Mouse (Mus musculus): ENCODE data around the gene Capn13.
"Not testable (repeated sequence)": the region's sequence is repeated elsewhere in the genome, so short reads cannot be mapped to it uniquely, and the experiment has no call there.

Capn13 gene

DNA sequence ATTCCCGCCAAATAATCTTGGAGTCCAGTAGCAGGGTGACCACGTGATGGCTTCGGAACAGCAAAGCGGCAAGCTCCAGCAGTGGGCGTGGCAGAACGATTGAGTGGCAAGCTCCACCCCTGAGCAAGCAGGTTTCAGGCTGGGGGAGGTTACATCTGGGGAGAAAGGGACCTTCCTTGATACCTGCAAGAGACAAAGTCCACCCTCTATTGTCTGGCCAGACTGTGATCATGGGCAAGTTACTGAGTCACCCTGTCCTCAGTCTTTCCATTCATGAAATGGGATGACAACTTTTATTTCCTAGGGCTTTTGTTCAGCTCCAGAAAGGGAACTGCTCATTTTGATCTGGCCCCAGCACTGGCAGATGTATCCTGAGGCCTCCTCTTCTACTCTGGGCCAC is 118.0 kb downstream of the Capn13 start:
- in situ Hi-C loops (cut with MboI; ENCODE audit: low sequenced_read_pairs), result not testable (repeated sequence)

DNA sequence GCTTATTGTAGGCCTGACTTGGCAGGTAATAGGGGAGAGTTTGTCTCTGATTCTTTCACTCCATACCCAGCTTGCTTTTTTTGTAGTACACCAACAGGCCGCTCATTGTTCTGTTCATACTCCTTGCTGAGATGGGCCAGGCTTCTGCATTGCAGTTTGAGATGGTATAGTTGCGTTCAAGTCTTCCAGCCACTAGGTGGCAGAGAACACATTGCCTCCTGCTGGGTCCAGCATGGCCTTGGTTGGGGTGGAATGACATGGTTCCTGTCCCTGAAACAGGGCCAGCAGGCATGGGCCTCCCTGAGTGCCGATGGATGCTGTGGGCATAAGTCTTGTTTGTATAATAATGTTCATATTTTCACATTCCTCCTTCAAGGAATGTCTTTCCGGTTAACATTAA is 122.9 kb downstream of the Capn13 start:
- in situ Hi-C loops (cut with MboI; ENCODE audit: low sequenced_read_pairs), result no loop called here

DNA sequence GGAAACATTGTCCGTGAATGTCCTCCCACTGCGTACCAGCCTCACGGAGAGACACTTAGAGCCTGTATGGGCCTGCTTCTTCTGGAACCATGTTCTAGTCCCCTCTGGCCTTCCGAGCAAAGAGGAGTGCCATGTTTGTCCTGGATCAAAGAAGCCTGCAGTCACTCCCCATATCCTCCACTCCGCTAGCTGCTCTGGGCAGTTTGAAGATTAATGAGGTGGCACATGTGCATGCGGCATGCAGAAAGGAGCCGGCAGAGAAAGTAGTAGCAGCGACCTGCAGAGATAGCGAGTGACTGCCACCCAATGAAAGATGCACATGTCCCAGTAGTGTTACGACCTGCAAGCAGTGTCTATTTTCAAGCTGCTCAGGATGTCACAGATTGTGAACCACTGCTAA is 125.6 kb downstream of the Capn13 start:
- in situ Hi-C loops (cut with MboI; ENCODE audit: low sequenced_read_pairs), result no loop called here

DNA sequence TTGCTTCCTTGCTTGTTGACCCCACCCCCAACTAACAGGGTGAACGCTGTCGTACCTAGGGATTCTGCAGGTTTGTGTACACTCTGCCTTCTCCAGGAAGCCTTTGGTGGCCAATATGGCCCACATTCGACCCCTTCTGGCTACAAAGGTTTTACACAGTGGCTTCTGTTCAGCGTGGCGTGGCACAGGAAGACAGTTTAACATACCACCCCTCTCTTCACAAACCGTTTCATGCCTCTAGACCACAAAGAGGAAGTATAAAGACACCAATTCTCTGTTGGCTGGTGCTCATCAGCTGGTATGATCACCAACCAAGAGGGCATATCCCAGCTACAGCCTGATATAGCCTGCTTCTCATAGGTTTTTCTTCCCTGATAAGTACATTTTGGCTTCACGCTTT is 126.9 kb downstream of the Capn13 start:
- in situ Hi-C loops (cut with MboI; ENCODE audit: low sequenced_read_pairs), result no loop called here

DNA sequence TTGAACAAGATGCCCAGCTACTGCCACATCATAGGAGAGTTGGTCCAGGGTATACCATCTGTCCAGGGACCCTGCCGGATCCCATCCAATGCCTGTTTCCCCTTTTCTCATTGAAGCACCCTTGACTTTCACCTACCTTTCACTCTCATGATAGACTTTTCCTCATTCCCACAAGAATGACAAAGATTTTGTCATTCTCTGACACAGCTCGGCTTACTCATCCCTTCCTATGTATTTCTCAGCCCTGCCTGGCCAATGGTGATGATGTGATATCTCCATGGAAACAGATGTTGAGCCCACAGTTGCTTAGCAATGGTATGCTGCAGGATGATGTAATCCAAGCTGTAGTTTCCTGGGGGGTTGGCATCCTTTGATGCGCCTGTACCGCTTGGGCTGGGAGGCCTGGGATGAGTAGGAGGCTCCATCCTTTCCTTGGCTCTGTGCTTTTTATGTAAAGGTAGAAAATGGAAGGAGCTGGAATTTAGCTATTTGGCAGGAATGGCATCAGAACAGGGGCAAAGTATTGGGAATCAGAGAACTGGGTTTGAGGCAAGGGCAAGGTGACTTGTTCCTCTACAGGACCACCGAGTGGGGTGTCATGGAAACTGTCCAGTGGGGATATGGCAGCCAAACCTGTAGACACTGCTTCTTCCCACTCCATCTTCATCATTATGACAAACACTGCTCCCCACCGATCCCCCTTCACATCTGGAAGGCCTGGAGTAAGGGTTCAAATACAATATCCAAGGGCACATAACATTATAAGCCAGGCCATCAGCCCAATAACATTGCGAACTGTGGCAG is 128.7 kb downstream of the Capn13 start:
- in situ Hi-C loops (cut with MboI; ENCODE audit: low sequenced_read_pairs), result no loop called here

DNA sequence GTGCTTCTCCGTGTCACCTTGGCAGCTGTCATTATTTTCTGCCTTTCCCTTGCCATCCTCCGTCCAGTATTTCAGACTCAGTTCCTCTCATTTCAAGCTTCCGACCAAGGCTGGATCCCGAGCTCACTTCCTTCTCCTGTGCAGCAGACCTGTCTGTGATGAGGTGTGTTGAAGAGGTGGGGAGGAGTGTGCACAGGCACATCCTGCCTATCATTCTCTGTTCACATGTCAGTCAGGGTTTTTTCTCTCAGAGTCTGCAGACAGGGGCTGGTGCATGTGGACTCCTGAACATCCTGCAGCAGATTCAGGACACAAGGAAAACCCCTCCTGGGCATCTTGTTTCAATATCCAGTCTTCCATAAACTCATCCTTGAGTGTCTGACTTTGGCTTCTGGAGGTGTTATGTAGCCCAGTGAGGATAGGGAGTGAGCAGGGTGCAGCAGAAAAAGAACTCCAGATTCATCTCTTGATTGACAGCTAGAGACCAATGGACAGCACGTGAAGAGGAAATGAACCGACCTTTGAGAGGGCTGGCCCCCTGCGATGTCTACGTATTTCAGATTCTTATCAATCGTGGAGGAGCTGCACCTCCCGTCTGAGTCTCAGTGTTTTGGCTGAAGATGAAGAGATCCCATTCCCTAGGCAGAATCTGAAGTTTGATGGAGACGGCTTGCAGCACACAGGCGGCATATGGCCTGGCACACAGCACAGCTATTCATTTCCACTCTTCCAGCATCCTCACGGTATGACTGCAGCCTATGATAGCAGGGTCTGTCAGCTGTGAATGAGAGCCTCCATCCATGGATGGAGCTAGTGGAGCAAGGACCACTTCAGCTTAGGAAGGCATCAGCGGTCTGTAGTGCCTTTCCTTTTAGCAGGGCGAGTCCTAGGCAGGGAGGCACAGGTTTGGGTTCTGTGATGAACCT is 129.5 kb downstream of the Capn13 start:
- in situ Hi-C loops (cut with MboI; ENCODE audit: low sequenced_read_pairs), result no loop called here

DNA sequence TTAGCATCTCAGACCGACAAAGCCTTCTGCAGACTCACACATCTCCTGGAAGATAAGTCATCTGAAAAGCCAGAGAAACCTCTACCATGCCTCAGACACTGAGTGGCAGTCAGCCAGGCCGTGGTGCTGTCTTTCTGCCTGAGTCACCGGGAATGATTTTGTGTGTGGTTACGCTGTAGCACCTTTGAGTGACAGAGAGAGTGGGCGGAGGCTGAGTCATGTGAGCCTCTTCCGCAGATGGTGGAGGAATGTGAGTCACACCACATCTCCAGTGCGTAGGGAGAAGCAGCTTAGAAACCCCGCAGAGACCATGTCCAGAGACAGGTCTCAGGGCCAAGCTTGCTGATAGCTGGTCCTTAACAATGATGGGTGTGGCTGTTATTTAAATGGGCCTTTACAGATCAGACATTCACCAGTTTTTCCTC is 137.6 kb downstream of the Capn13 start:
- in situ Hi-C loops (cut with MboI; ENCODE audit: low sequenced_read_pairs), result no loop called here

DNA sequence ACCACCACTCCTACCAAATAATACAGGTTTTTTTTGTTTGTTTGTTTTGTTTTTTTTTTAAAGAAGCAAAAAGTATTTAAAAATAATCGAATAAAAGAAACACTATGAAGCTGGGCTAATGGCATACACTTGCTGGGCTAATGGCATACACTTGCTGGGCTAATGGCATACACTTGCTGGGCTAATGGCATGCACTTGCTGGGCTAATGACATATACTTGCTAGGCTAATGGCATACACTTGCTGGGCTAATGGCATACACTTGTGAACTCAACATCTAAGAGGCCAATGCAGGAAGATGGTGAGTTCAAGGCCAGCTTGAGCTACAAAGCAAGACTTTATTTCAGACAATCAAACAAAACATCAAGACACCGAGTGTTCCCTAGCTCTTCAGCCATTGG is 138.1 kb downstream of the Capn13 start:
- in situ Hi-C loops (cut with MboI; ENCODE audit: low sequenced_read_pairs), result no loop called here

DNA sequence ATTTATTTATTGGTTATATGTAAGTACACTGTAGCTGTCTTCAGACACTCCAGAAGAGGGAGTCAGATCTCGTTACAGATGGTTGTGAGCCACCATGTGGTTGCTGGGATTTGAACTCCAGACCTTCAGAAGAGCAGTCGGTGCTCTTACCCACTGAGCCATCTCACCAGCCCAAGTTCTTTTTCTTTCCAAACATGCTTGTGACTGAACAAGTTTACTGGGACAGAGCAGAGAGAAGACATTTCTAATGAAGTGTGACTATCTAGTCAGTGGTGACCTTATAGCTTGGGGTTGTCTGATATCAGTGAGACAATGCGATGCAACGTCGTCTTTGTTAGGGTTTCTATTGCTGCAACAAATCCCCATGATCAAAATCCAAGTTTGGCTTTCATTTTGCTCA is 141.4 kb downstream of the Capn13 start:
- in situ Hi-C loops (cut with MboI; ENCODE audit: low sequenced_read_pairs), result not testable (repeated sequence)

DNA sequence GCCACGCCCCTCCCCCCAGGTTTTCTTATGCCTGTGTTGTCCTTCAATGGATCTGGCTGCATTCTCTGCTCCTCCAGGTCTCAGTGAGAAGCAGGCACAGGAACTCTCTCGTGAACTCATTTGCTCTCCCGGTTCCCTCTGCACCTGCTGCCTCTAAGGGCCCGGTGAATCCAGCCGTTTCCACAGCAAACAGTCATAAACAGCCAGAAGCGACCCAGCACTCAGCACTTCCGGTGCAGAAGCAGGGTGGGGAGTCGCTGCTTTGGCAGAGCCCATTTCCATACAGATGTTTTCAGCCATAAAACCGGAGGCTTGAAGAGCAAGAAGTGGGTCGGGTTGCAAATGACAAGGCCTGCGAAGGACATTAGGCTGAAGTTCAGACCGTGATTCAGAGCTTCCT is 142.0 kb downstream of the Capn13 start:
- in situ Hi-C loops (cut with MboI; ENCODE audit: low sequenced_read_pairs), result no loop called here

Measured in CH12F3 (cell line).